Mouse (Mus musculus): Measurements from ENCODE around the gene Rfc1. TPM values are rescaled to one million over a fixed set of nuclear protein-coding genes. Genes with fewer than 3 reads are reported as not detected.

Gene Rfc1
- polyA plus RNA-seq, 1 experiment, result 160 TPM

DNA sequence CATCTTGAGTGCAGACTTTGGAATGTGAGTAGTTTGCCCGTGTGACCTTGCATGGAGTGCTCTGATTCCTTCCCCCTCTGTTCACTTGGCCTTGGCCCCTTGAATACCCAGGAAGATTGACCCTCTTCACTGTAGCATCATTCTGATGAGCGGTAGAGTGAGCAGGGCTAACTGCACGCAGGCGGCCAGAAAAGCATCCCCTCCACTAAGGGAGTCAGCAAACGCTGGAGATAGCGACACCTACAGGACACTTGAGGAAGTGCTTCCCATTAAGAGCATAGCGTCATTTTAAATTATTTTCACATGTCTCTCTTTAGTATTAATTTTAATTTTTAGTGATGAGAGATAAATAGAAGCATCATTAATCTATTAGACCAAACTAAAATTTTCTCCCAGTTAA lies 122.1 kb downstream of the Rfc1 start:
- Histone ChIP-seq H3K9me3 (replicated peaks; ENCODE audit: control insufficient read depth, insufficient read depth, low read length, poor library complexity, severe bottlenecking) (no peaks in the 10 kb centered on the region), H3K4me3 (ENCODE audit: low read depth, low read length) (no peak overlapping the region), H3K9ac (ENCODE audit: low read depth, poor library complexity, severe bottlenecking) (no peak overlapping the region), H3K36me3 (ENCODE audit: control insufficient read depth, insufficient read depth, low read length, poor library complexity, severe bottlenecking) (no peaks in the 10 kb centered on the region), H3K27me3 (ENCODE audit: control insufficient read depth, insufficient read depth, low read length, poor library complexity, severe bottlenecking) (no peaks in the 10 kb centered on the region), H3K4me1 (ENCODE audit: control insufficient read depth, insufficient read depth, low read length) (no peaks in the 10 kb centered on the region), H3K27ac (ENCODE audit: insufficient read depth, low read length) (no peak overlapping the region)
- TF ChIP-seq EP300 (IDR thresholded peaks at IDR 0.05; ENCODE audit: insufficient read depth, low read depth, low read length) (no peak), CTCF (IDR thresholded peaks at IDR 0.05; ENCODE audit: low read depth, low read length) (peak; percentile 83), POLR2A (IDR thresholded peaks at IDR 0.05; ENCODE audit: insufficient read depth, low read length) (no peak)

Other genes starting within 250 kb of the Rfc1 start
- not detected in 2 replicates for gene Tmem156, start 243.5 kb downstream of the Rfc1 start, polyA plus RNA-seq (2011; ENCODE audit: insufficient read depth, insufficient read length, low read depth, missing spikeins)
- gene Klhl5, start 228.1 kb downstream of the Rfc1 start, polyA plus RNA-seq (2011; ENCODE audit: insufficient read depth, insufficient read length, low read depth, missing spikeins), result 11.7 and 12.0 TPM in 2 replicates
- 13.8 and 13.9 TPM in 2 replicates for gene Wdr19, start 136.0 kb downstream of the Rfc1 start, polyA plus RNA-seq (2011; ENCODE audit: insufficient read depth, insufficient read length, low read depth, missing spikeins)
- not detected in 2 replicates for gene Klb, start 12.6 kb upstream of the Rfc1 start, polyA plus RNA-seq (2011; ENCODE audit: insufficient read depth, insufficient read length, low read depth, missing spikeins)
- 573 and 625 TPM in 2 replicates for gene Rpl9, start 55.8 kb upstream of the Rfc1 start, polyA plus RNA-seq (2011; ENCODE audit: insufficient read depth, insufficient read length, low read depth, missing spikeins)
- 45.7 and 53.5 TPM in 2 replicates for gene Lias, start 55.8 kb upstream of the Rfc1 start, polyA plus RNA-seq (2011; ENCODE audit: insufficient read depth, insufficient read length, low read depth, missing spikeins)
- gene Ugdh, start 100.3 kb upstream of the Rfc1 start, polyA plus RNA-seq (2011; ENCODE audit: insufficient read depth, insufficient read length, low read depth, missing spikeins), result 31.4 and 33.7 TPM in 2 replicates
- gene Gm43552, start 157.2 kb upstream of the Rfc1 start, polyA plus RNA-seq (2011; ENCODE audit: insufficient read depth, insufficient read length, low read depth, missing spikeins), result not detected in 2 replicates
- 47.3 and 53.2 TPM in 2 replicates for gene Smim14, start 201.5 kb upstream of the Rfc1 start, polyA plus RNA-seq (2011; ENCODE audit: insufficient read depth, insufficient read length, low read depth, missing spikeins)
- 282 and 285 TPM in 2 replicates for gene Ube2k, start 201.6 kb upstream of the Rfc1 start, polyA plus RNA-seq (2011; ENCODE audit: insufficient read depth, insufficient read length, low read depth, missing spikeins)

Data from ES-Bruce4 (cell line).